Mouse (Mus musculus) olfactory bulb, adult 2 months (tissue): ENCODE results near the gene Gm49339. TPM values are rescaled to one million over a fixed set of nuclear protein-coding genes. Genes with fewer than 3 reads are reported as not detected.
"Not testable (repeated sequence)": the region's sequence is repeated elsewhere in the genome, so short reads cannot be mapped to it uniquely, and the experiment has no call there.

ENCODE experiments used
- H3K27ac ChIP-seq: fragments of 200-500 bp; 2 replicates; pipeline ENCODE4 v1.5.1; 2012; ENCODE audit warnings: low read depth, low read length; ENCODE audit not compliant: insufficient read depth
- H3K4me1 ChIP-seq: fragments of 200-500 bp; 2 replicates; pipeline ENCODE4 v1.6.1; 2012; ENCODE audit warnings: low read length; ENCODE audit not compliant: control insufficient read depth, insufficient read depth
- H3K4me3 ChIP-seq: fragments of 200-500 bp; 2 replicates; pipeline ENCODE4 v1.5.1; 2012; ENCODE audit warnings: mild to moderate bottlenecking, low read depth, low read length, moderate library complexity; ENCODE audit not compliant: insufficient read depth
- CTCF ChIP-seq: fragments of 200-500 bp; IDR thresholded peaks from 2 replicates; pipeline ENCODE4 v1.5.1; 2012; ENCODE audit warnings: low read depth, mild to moderate bottlenecking, low read length, moderate library complexity; ENCODE audit not compliant: insufficient read depth
- POLR2A ChIP-seq: fragments of 200-500 bp; IDR thresholded peaks from 2 replicates; pipeline ENCODE4 v1.6.1; 2012; ENCODE audit warnings: mild to moderate bottlenecking, low read depth, low read length, moderate library complexity; ENCODE audit not compliant: insufficient read depth
- whole genome bisulfite sequencing: fragments of 180-500 bp; shearing (Covaris S2); methylation state at CpG from one replicate; pipeline ENCODE4 v1.1.7; 2018; 5-methylcytosine and 5-hydroxymethylcytosine counted together
- polyA plus RNA-seq: library from polyadenylated mRNA; stranded (reverse); fragments of >200 nt; gene quantifications from 2 replicates; pipeline ENCODE4 v1.2.4, GENCODE M21; 2012; ENCODE audit warnings: low replicate concordance; ENCODE audit not compliant: missing spikeins, insufficient read depth, insufficient read length

Gene Gm49339
- polyA plus RNA-seq, result not detected in 2 replicates

DNA sequence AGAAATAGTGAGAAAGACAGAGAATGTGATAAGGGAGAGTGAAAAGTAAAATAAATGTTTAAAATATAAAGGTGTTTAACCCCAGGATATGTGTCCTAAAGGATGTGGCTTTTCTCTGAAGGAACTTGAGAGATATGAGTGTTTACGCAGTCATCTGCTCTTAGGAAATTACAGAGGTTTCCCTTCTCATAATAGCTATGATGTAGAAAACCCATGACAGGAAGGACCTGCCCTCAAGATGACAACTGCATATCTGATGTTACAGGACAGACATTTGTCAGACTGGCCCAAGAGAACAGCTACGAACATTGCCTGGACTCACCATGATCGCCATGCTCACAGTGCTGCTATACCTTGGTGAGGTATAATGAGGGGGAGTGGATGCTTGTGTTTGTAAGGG lies at the start of gene Gm49339, which contains the start of gene Lilr4b:
Gene Gm49339, plus strand, starts transcription at position 216 of the 400 bp plus-strand sequence.
Gene Lilr4b, plus strand, starts transcription at position 236 of the 400 bp plus-strand sequence.
- H3K27ac ChIP-seq, H3K4me3 ChIP-seq, H3K4me1 ChIP-seq: not testable (repeated sequence)
- 98% methylated on average over 1 of the region's 3 CpGs for WGBS

DNA sequence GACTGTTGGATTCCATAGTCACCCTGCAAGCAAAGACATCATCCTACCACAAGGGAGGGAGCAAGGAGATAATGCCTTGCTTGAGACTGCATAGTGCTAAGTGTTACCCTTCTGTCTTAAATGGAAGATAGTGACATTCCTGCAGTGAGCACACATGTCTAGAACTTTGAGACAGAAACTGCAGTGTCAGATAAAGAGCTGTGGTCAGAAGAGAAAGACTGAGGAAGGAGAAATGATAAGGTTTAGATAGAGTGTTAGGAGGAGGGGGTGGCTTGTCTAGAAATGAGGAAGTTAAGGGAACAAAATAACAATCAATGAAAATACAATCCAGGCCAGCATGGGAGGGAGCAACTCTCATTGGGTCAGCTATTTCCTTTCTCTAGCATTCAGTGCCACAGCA lies 47.5 kb upstream of the Gm49339 start:
- Histone ChIP-seq H3K4me3 (no peak overlapping the region), H3K4me1 (no peaks in the 10 kb centered on the region), H3K27ac (no peak overlapping the region)
- TF ChIP-seq POLR2A (no peak), CTCF (no peak)

DNA sequence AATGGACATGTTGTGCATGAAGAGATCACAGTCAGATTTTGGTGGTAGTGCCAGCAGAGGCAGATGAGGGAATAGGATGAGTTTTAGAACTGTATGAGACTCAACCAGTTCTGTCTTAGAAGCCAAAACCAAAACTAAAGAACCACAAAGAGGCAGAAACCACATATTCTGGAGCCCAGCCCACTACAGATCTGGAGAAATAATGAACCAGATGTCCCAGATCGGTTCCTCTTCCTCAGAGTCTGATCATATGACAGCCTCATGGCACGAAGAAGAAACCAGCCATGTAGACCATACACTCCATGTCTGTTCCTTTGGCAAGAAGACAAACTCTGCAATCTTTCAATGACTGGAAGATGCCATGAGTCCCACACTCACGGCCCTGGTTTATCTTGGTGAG lies 44.7 kb upstream of the Gm49339 start:
- no peak overlapping the region for H3K27ac ChIP-seq
- TF ChIP-seq POLR2A, result no peak
- no peak for TF ChIP-seq CTCF
- 78% methylated on average over 3 of the region's 3 CpGs for WGBS
- H3K4me3 ChIP-seq, result no peak overlapping the region
- no peaks in the 10 kb centered on the region for H3K4me1 ChIP-seq

DNA sequence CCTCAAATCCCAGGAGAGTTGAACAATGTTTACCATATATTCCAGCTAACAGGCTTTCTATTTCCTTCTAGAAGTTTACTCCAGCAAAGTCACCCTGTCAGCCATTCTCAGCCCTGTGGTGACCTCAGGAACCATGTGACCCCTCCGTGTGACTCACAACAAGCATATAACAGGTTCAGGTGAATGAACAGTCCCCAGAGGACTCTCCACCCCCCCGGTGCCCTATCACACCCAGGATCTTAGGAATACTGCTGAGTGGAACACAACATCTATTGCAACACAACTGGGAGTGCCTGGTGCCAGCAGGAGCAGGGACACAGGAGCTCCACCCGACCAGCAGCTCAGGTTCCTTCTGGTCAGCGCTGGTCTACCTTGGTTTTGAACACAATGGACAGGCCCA lies 28.8 kb upstream of the Gm49339 start:
- no peak overlapping the region for H3K4me3 ChIP-seq
- TF ChIP-seq POLR2A, result no peak
- TF ChIP-seq CTCF, result no peak
- WGBS, result 85% methylated on average over 4 of the region's 4 CpGs
- H3K4me1 ChIP-seq, result no peaks in the 10 kb centered on the region
- no peak overlapping the region for H3K27ac ChIP-seq

DNA sequence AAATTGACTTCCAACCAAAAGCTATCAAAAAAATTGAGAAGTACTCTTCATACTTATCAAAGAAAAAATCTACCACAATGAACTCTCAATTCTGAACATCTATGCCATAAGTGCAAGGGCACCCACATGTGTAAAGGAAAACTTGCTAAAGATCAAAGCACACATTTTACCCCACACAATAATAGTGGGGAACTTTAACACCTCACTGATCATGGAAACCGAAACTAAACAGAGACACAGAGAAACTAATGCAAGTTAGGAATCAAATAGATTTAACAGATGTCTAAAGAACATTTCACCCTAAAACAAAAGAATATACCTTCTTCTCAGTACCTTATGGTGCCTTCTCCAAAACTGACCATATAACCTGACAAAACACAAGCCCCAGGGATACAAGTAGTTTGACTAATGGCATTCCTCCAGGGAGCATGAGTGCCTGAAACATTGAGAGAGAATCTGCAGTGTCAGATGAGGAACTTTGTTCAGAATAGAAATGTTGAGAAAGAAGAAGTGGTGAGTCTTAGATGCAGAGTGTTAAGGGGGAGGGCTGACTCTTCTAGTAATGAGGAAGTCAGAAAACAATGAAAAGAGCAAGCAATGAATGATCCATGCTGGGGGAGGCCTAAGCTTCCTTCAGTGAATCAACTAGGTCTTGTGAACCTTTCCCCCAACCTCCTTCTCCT lies 26.7 kb upstream of the Gm49339 start:
- no peak for TF ChIP-seq POLR2A
- no peak for TF ChIP-seq CTCF
- H3K4me3 ChIP-seq, result no peak overlapping the region
- H3K4me1 ChIP-seq, result no peaks in the 10 kb centered on the region
- WGBS, result 72% methylated on average over 1 of the region's 1 CpGs
- H3K27ac ChIP-seq, result no peak overlapping the region

DNA sequence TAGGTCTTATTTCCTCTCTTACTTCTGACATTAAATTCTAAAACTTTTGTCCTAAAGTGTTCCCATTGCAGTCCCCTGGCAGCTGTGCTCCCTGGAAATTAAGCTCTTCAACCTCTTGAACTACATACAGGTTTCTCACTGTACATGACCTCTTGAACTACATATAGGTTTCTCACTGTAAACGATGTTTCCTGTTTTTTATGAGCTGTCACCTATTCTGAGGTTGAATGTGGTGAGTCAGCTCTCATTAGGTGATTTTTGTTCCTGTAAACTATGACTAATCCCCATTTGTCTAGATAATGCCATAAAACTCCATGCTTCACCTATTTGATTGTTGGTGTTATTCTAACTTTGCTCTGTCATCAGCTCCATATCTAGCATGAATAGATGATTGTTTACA lies 26.0 kb upstream of the Gm49339 start:
- Histone ChIP-seq H3K27ac (no peak overlapping the region), H3K4me3 (no peak overlapping the region), H3K4me1 (no peaks in the 10 kb centered on the region)
- TF ChIP-seq POLR2A (no peak), CTCF (no peak)
- WGBS, result 75% methylated on average over 1 of the region's 1 CpGs

DNA sequence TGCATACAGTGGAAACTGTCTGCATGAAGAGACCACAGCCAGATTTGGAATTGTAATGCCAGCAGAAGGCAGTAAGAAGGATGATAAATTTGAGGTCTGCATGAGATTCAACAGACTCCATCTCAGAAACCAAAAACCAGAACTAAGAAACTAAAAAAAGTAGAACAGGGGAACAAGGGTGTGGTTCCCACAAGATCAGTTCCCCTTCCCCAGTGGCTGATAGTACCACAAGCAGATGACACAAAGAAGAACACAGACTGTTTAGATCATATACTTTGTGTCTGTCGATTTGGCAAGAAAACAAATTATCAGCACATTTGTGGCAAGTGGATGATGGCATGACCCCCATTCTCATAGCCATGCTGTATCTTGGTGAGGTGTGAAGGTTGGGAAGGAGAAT lies 24.6 kb upstream of the Gm49339 start:
- Histone ChIP-seq H3K4me1 (no peaks in the 10 kb centered on the region), H3K27ac (no peak overlapping the region), H3K4me3 (no peak overlapping the region)
- no peak for TF ChIP-seq CTCF
- no peak for TF ChIP-seq POLR2A
- 91% methylated on average over 1 of the region's 1 CpGs for WGBS

DNA sequence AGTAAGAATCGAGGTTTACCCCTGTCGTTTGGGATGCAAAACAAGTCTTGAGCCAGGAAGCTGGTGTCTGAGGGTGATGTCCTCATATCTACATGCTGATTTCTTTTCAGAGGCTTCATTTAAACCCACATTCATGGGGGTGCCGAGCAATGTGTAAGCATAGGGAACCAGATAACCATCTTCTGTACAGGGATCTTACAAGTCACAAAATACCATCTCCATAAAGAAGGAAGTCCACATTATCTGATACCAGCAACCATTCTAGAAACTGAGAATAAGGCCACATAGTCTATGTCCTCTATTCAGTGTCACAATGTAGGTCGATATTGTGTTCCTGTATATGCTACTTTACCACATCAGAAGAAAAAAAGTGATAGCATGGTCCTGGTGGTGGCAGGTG lies 24.0 kb upstream of the Gm49339 start:
- no peak for TF ChIP-seq CTCF
- no peak for TF ChIP-seq POLR2A
- no peak overlapping the region for H3K27ac ChIP-seq
- no peaks in the 10 kb centered on the region for H3K4me1 ChIP-seq
- no peak overlapping the region for H3K4me3 ChIP-seq
- 75% methylated on average over 4 of the region's 4 CpGs for WGBS

DNA sequence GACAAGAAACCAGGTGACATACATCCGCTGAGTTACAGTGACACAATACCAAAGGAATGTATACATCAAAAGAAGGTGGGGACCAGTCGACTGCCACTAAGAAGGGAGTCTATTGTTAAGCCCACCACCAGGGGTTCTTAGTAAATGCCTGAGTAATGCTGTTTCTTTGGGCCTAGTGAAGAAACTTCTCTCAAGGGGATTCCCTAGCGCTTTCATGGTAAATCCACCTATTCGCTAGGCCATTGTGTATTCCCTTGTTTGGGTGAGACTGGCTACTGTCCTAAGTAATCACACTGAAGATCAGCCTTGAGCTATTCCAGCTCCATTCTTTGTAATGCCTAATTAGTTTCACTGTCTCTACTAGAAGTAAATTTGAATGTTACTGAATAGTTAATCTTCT lies 16.6 kb upstream of the Gm49339 start:
- H3K4me1 ChIP-seq, H3K4me3 ChIP-seq, H3K27ac ChIP-seq: not testable (repeated sequence)
- 36% methylated on average over 4 of the region's 4 CpGs for WGBS

DNA sequence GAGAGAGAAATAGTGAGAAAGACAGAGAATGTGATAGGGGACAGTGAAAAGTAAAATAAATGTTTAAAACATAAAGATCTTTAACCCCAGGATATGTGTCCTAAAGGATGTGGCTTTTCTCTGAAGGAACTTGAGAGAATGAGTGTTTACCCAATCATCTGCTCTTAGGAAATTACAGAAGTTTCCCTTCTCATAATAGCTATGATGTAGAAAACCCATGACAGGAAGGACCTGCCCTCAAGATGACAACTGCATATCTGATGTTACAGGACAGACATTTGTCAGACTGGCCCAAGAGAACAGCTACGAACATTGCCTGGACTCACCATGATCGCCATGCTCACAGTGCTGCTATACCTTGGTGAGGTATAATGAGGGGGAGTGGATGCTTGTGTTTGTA lies 10.3 kb downstream of the Gm49339 start, which contains the start of gene Lilrb4a:
Gene Lilrb4a, plus strand, starts transcription at position 266 of the 400 bp plus-strand sequence.
- H3K4me3 ChIP-seq, H3K27ac ChIP-seq, H3K4me1 ChIP-seq: not testable (repeated sequence)
- no CpG with 5 or more reads among the region's 2 CpGs for WGBS
